Mouse (Mus musculus): ENCODE measurements at regions not wholly inside any gene's neighbourhood (a gene's known extent, or its start where the extent isn't known, plus 50 kb on each side); places are given as distances from the start of the nearest gene placed in this dataset.
A peak's percentile ranks its signal among the peaks of the same experiment; 100 is the strongest.

DNA sequence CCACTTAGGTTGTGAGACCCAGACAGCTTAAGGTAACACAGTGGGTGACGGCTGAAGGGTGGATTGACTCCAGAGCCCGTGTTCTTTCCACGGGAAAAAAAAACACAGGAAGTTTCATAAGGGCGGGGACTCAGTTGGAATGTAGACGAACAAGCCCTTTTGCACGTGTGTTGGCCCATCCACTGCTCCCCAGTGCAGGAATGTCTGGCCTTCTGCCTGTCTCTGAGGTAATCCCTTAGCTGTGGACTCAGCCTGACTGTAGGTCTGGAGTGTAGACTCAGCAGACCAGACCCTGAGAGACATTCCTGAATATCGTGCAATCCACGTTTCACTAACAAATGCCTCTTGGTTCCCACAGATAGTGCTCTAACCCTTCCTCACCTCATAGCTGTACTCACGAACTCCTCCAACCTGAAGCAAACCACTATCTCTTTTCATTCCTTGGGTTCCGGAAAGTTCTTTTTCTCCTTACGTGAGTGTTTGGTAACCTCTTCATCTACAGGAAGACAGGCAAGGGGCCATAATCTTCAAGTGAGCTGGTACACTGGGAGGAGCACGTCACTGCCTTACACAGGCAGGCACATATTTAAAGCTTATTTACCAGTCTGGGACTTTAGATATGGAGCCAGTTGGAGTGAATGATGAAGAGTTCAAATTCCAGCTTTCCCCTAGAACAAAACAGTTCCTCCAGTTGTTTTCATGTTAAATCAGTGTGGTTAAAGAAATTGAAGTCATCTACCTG, 205.6 kb upstream of the Bcor start:
- no peak for TF ChIP-seq CTCF (IDR thresholded peaks at IDR 0.05)
- TF ChIP-seq EP300 (IDR thresholded peaks at IDR 0.05) = peak; percentile 56
